Mouse (Mus musculus): ENCODE measurements at regions not wholly inside any gene's neighbourhood (a gene's known extent, or its start where the extent isn't known, plus 50 kb on each side); places are given as distances from the start of the nearest gene placed in this dataset.
A peak's percentile ranks its signal among the peaks of the same experiment; 100 is the strongest.

DNA sequence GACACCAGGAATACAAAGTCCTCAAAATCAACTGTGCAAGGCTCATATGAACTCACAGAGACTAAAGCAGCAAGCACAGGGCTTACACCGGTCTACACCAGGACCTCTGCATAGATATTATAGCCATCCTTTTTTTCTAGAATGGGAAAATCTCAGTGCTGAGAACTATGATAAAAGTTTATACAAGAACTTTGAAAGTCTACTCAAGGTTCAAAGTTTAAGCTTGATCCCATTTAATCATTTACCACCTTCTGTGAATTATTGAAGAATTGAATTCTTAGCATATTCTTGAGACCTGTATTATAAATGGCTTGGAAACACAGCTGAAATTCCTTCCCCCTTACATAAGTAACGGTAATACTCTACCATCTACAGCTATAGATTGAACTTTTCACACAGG, 902.1 kb upstream of the B3galt2 start:
- Histone ChIP-seq H3K4me1 (ENCODE audit: control insufficient read depth, insufficient read depth) (no peaks in the 10 kb centered on the region), H3K4me3 (ENCODE audit: low read depth, low read length) (no peak overlapping the region), H3K9me3 (replicated peaks; ENCODE audit: control insufficient read depth, low read length) (no peaks in the 10 kb centered on the region), H3K36me3 (replicated peaks; ENCODE audit: control insufficient read depth, insufficient read depth, low read length) (no peaks in the 10 kb centered on the region), H3K4me2 (ENCODE audit: low read depth, low read length) (no peak overlapping the region), H3K9ac (replicated peaks; ENCODE audit: low read depth, low read length) (no peak overlapping the region), H3K27me3 (ENCODE audit: control insufficient read depth, insufficient read depth, low read length) (no peaks in the 10 kb centered on the region), H3K27ac (ENCODE audit: low read depth) (no peak overlapping the region)
- 84% methylated on average over 2 of the region's 2 CpGs for WGBS
- TF ChIP-seq CTCF (IDR thresholded peaks at IDR 0.05; ENCODE audit: low read depth) (no peak), EP300 (IDR thresholded peaks at IDR 0.05; ENCODE audit: low read depth) (no peak)
- no peak for ATAC-seq (ENCODE audit: insufficient read depth, low read depth)
- DNase-seq (ENCODE audit: low spot score) = no peak

DNA sequence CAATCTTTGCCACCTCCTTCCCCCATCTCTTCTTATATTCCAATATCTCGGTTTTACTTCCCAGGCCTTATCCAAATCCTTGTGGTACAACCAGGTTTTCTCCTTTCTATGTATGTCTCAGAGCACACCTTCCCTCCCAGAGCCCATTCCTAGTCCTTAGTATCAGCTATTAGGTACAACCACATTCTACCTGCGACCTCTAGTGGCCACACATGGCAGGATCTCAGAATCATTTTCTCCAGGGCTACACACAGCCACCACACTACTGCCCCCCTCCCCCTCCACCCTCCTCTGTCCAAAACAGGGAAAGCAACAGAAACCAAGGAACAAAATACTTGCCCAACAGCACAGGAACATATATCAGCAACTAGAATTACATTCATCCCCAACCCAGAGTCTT, 898.2 kb upstream of the B3galt2 start:
- H3K4me1 ChIP-seq (ENCODE audit: control insufficient read depth, insufficient read depth) = no peaks in the 10 kb centered on the region
- 25% methylated on average over 2 of the region's 2 CpGs for WGBS
- H3K9ac ChIP-seq (replicated peaks; ENCODE audit: low read depth, low read length) = no peak overlapping the region
- no peaks in the 10 kb centered on the region for H3K9me3 ChIP-seq (replicated peaks; ENCODE audit: control insufficient read depth, low read length)
- peak; percentile 50 for TF ChIP-seq CTCF (IDR thresholded peaks at IDR 0.05; ENCODE audit: low read depth)
- TF ChIP-seq EP300 (IDR thresholded peaks at IDR 0.05; ENCODE audit: low read depth) = no peak
- H3K4me2 ChIP-seq (ENCODE audit: low read depth, low read length) = no peak overlapping the region
- ATAC-seq (ENCODE audit: insufficient read depth, low read depth) (no peak), DNase-seq (ENCODE audit: low spot score) (no peak)
- no peaks in the 10 kb centered on the region for H3K36me3 ChIP-seq (replicated peaks; ENCODE audit: control insufficient read depth, insufficient read depth, low read length)
- H3K27me3 ChIP-seq (ENCODE audit: control insufficient read depth, insufficient read depth, low read length) = no peaks in the 10 kb centered on the region
- H3K4me3 ChIP-seq (ENCODE audit: low read depth, low read length) = no peak overlapping the region
- H3K27ac ChIP-seq (ENCODE audit: low read depth) = no peak overlapping the region

DNA sequence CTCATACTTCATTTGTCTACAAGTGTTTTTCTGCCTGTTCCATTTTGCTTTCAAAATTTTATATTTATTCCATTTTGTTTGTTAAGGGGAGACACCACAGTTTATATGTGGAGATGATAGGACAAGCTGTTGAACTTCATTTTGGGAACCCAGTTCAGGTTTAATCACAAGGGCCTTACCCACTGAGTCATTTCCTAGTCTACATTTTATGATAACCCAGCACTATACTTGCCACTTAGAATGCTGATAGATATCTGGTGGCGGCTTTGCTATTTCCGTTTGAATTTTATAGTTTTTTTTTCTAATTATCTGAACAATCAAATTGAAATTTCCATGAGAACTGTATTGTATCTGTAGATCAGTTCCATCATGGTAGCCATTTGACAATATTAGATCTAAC, 869.5 kb upstream of the B3galt2 start:
- Histone ChIP-seq H3K9me3 (replicated peaks; ENCODE audit: control insufficient read depth, low read length) (no peaks in the 10 kb centered on the region), H3K9ac (replicated peaks; ENCODE audit: low read depth, low read length) (no peak overlapping the region), H3K27ac (ENCODE audit: low read depth) (no peak overlapping the region), H3K4me2 (ENCODE audit: low read depth, low read length) (no peak overlapping the region), H3K27me3 (ENCODE audit: control insufficient read depth, insufficient read depth, low read length) (no peaks in the 10 kb centered on the region), H3K36me3 (replicated peaks; ENCODE audit: control insufficient read depth, insufficient read depth, low read length) (no peaks in the 10 kb centered on the region), H3K4me1 (ENCODE audit: control insufficient read depth, insufficient read depth) (no peaks in the 10 kb centered on the region), H3K4me3 (ENCODE audit: low read depth, low read length) (no peak overlapping the region)
- ATAC-seq (ENCODE audit: insufficient read depth, low read depth) = no peak
- 72% methylated on average over 2 of the region's 2 CpGs for WGBS
- TF ChIP-seq CTCF (IDR thresholded peaks at IDR 0.05; ENCODE audit: low read depth) = no peak
- no peak for TF ChIP-seq EP300 (IDR thresholded peaks at IDR 0.05; ENCODE audit: low read depth)
- DNase-seq (ENCODE audit: low spot score) = no peak
